Mouse (Mus musculus) Muller cell, postnatal 12 days (primary cell): ENCODE data around the gene Nepn.
A peak's percentile ranks its signal among the peaks of the same experiment; 100 is the strongest.

ENCODE experiments used
- DNase-seq: peaks from one replicate; pipeline ENCODE4 v3.0.0-alpha.2; 2015; ENCODE audit errors: inconsistent ontology term

The Nepn gene

DNA sequence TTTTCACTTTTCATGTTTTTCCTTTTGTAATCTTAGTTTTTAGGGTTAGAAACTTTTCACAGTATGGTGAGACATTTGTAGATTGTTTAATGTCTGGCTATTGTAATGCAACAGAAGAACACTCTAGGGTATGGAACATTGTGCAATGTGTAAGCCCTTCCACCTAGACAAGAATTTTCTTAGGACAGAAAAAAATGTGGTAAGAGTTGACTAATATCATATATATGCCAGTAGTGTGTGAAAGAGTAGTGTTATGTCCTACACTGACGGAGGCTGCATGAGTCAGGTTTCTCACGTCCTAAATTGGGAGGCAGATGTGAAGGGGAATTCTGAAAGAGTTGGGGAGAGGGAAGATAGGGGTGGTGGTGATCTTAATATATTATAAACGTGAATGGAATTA is 10.9 kb downstream of the Nepn start:
- DNase-seq = no peak

DNA sequence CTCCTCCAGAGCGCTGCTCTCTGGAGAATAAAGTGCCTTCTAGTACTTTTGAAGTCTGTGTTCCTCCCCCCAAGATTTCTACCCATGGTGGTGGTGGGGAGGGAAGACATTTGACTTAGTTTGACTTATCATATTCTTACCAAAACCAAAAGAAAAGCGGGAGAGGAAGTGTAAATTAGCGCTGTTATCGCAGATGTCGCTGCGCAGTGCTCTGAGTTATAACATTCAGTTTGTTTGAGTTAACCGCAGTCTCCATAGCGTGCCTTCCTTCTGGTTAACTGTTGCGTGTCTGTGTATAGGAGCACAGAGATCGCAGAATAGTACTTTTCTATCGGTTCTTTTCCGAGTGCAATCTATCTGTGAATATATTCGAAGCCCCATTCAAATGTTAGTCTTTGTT is 16.4 kb downstream of the Nepn start:
- no peak for DNase-seq

DNA sequence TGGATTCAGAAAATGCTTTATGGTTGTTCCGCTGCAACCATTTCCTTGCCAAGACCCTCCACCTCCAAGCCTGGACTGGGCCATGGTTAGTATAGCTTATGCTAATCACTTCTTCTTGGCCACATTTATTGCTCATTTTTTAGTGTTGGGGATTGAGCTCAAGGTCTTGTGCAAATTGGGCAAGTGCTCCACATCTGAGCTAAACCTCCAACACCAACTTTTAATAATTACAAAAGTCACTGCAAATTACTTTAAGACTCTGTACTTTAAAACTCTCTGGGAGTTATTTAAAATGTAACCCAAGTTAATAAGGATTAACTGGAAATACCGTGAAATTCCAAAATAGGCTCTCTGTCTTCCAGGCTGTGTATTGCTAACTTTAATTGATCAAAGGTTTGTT is 18.8 kb downstream of the Nepn start:
- no peak for DNase-seq

- no peak for DNase-seq
Measured at GRCm38 (mm10) chr10:52415020-52415419, 26.2 kb downstream of the Nepn start.

DNA sequence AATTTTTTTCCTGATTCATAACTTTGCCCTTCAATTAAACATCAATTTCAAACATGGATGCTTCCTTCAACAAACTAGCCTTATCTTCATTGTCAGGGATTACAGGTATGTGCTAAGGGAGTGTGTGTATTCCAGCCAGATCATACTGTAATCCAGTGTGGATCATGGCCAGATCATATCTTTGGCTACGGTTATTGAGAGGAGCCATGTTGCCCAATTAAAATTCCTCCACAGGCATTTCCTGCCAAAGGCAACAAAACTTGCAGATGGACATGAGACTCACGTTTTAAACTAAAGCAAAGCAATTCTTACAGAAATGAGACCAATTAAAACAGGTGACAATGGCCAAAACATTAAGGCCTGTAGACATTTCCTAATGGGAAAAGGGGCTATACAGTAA is 27.7 kb downstream of the Nepn start:
- DNase-seq = peak; percentile 71

- DNase-seq = peak; percentile 99
Measured at GRCm38 (mm10) chr10:52417299-52417997, 28.7 kb downstream of the Nepn start, which contains the start of gene Nus1. TSS of gene Nus1 (plus strand) at chr10:52417547.

DNA sequence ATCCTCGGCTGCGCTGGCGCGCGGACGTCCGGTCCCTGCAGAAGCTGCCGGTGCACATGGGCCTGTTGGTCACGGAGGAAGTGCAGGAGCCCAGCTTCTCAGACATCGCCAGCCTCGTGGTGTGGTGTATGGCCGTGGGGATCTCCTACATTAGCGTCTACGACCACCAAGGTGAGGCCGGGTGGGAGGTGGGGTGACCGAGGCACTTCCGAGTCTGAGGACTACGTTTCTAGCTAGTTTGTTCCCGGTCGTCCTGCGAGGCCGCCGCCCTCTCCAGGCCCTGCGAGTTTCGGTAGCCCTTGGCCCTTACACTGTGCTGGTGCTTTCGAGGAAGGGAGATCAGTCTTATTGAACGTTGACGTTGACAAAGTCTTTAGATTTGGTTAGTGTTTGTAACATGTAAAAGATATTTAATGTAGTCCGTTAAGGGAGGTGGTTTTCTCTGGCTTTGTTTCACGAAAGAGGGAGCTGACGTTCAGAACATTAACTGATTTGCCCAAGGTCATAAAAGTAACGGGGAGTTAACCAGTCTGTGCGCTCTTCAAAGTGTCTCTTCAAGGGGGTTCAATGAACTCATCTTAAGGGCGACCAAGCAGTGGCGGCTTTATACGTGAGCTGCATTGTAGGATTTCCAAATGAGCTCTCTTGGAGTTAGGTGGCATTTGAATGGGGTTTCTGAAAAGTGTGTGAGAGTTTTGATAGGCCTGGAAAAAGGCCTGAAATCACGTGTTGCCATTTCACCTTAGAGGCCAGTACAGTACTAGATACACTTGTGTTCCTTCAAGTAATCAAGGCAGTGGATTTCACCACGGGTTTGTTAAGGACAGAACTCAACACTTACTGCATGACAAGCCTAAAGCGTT is 29.5 kb downstream of the Nepn start:
- DNase-seq = peak; percentile 51

DNA sequence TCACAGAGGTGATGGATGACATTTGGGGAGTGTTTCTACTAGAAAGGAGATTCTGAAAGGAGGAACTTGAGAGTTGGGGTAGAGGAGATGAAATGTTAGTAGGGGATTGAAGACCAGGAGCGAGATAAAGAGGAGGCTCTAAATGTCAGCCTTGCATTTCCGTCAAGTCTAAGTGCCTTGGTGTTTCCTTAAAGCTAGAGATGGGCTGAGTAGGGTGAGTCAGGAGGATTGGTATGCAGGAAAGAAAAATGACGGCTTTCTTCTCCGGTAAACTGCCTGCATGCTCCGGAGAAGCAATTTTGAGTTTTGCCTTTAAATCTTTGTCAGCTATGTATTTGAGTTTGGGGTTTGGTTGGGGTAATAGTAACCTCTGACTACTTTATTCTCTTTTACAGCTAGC is 30.2 kb downstream of the Nepn start:
- peak; percentile 23 for DNase-seq

GRCm38 (mm10) chr10:52419402-52419801 is 30.6 kb downstream of the Nepn start:
- DNase-seq = no peak

DNA sequence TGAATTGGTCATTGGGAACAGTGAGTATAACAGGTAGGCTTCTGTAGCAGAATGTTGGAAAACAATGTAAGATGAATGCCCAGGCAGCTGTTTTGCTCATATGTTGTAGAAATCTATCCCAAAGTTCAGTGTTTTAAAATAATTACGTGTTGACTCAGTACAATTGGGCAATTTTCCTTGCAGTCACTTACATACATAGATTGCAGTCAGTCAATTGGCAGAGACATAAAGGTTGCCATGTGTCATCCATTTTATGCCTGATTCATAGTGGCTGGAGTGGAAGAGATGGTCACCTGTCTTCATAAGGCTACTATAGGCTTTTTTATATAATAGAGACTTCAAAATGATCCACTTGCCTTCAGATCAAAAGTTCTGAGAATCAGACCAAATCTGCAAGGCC is 31.8 kb downstream of the Nepn start:
- DNase-seq = no peak

DNA sequence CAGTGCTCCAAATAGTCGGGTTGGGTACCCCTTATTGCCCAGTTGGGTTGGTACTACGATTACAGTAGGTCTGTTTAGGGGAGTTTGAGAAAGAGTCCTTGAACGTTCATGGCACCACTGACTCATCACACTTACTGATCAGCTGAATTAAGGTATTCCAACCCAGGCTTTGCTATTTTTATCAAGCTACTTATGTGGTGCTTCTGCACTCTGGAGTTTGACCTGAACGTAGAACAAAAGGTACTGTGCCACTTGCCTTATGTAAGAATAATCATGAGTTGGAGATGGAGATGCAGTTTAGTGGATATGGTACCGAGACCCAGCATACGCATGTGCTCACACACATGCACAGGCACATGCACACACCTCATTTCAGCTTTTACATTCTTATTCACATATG is 32.9 kb downstream of the Nepn start:
- no peak for DNase-seq

- DNase-seq = no peak
Measured at GRCm38 (mm10) chr10:52423097-52423496, 34.3 kb downstream of the Nepn start.

GRCm38 (mm10) chr10:52426314-52426980 is 37.7 kb downstream of the Nepn start:
- no peak for DNase-seq

DNA sequence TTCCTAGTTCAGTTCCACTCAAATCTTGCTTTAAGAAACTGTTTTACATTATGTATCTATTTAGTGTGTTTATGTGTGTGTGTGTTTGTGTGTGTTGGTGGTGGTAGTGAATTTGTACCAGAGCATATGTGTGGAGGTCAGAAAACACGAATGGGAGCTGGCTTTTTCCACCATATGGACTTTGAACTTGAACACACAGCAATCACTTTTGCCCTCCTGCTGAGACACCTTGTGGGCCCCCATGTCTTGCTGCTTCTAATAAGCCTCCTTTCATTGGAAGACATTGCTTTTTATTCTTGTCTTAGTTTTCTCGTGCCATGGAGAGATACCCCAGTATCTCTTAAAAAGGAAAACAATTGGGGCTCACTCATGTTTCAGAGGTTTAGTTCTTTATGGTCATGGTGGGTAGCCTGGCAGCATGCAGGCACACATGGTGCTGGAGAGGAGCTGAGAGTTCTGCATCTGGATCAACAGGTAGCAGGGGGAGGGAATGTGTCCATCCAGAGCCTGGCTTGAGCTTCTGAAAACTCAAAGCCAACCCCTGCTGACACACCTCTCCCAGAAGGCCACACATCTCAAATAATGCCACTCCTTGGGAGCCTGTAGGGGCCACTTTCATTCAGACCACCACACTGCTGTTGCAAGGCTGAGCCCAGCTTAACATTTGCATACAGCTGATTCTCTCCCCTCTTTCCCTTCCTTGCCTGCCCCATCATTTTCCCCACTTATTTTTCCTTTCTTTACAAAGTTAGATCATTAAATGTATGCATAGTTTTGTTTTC is 39.1 kb downstream of the Nepn start:
- DNase-seq = no peak

GRCm38 (mm10) chr10:52430953-52431352 is 42.2 kb downstream of the Nepn start:
- no peak for DNase-seq

GRCm38 (mm10) chr10:52434836-52435235 is 46.1 kb downstream of the Nepn start:
- no peak for DNase-seq
